Mouse (Mus musculus) heart, adult 2 months (tissue): ENCODE results near the gene Shq1. TPM values are rescaled to one million over a fixed set of nuclear protein-coding genes. Genes with fewer than 3 reads are reported as not detected.

Experiments
- DNase-seq, 2 experiments: peaks; one replicate each; pipeline ENCODE4 v3.0.0; 2021
- H3K27ac ChIP-seq: fragments of 200-600 bp; 2 replicates; pipeline ENCODE4 v1.8.1; 2022
- H3K27me3 ChIP-seq: fragments of 200-500 bp; 2 replicates; pipeline ENCODE4 v1.6.1; 2012; ENCODE audit warnings: mild to moderate bottlenecking, low read length, inconsistent platforms, mixed read lengths; ENCODE audit not compliant: control insufficient read depth, insufficient read depth
- H3K36me3 ChIP-seq: fragments of 200-500 bp; 2 replicates; pipeline ENCODE4 v1.6.1; 2012; ENCODE audit warnings: low read length, inconsistent platforms; ENCODE audit not compliant: control insufficient read depth, insufficient read depth
- H3K4me1 ChIP-seq: fragments of 200-500 bp; 2 replicates; pipeline ENCODE4 v1.6.1; 2011; ENCODE audit warnings: low read length; ENCODE audit not compliant: control insufficient read depth, insufficient read depth
- H3K4me3 ChIP-seq: fragments of 200-600 bp; 2 replicates; pipeline ENCODE4 v1.8.1; 2022
- H3K79me2 ChIP-seq: fragments of 200-500 bp; replicated peaks from 2 replicates; pipeline ENCODE4 v1.6.1; 2012; ENCODE audit warnings: mild to moderate bottlenecking, inconsistent platforms, low read length, moderate library complexity, mixed read lengths; ENCODE audit not compliant: control insufficient read depth, insufficient read depth
- H3K9ac ChIP-seq: fragments of 200-500 bp; 2 replicates; pipeline ENCODE4 v1.6.1; 2012; ENCODE audit warnings: low read depth, mild to moderate bottlenecking, control low read depth, inconsistent platforms, low read length, mixed read lengths
- CTCF ChIP-seq: fragments of 200-600 bp; IDR thresholded peaks from 2 replicates; pipeline ENCODE4 v1.8.1; 2022; ENCODE audit warnings: antibody characterized with exemption, mild to moderate bottlenecking, moderate library complexity
- EP300 ChIP-seq: fragments of 200-500 bp; IDR thresholded peaks from 2 replicates; pipeline ENCODE4 v1.6.1; 2011; ENCODE audit warnings: low read depth, low read length, control low read depth; ENCODE audit not compliant: insufficient read depth
- POLR2A ChIP-seq: fragments of 200-500 bp; IDR thresholded peaks from 2 replicates; pipeline ENCODE4 v1.6.1; 2011; ENCODE audit warnings: mild to moderate bottlenecking, low read depth, low read length, control low read depth; ENCODE audit not compliant: insufficient read depth
- WGBS: fragments of 180-500 bp; shearing (Covaris S2); methylation state at CpG from one replicate; pipeline ENCODE4 v1.1.7; 2018; 5-methylcytosine and 5-hydroxymethylcytosine counted together
- intact Hi-C: fragments of 180-260 bp; cut with DNase I; formaldehyde crosslinking; loops from one replicate; pipeline ENCODE4 v1.15.1; 2025
- polyA plus RNA-seq: library from polyadenylated mRNA; depleted of rRNA; stranded (reverse); fragments of >200 nt; gene quantifications from 2 replicates; pipeline ENCODE4 v1.2.3, GENCODE M21; 2012
- total RNA-seq, 2 experiments: library from RNA; stranded (reverse); gene quantifications; 2 replicates each; pipeline ENCODE4 v1.2.3; 2021

The Shq1 gene
- total and polyA plus RNA-seq, 3 experiments = 2.0 to 3.6 (median 3.3) TPM

GRCm38 (mm10) chr6:100640591-100640990 is 30.4 kb downstream of the Shq1 start:
- intact Hi-C loops = no loop called here
- Histone ChIP-seq H3K4me3 (no peak overlapping the region), H3K36me3 (no peaks in the 10 kb centered on the region), H3K27ac (no peak overlapping the region), H3K79me2 (no peaks in the 10 kb centered on the region), H3K27me3 (no peaks in the 10 kb centered on the region), H3K9ac (no peak overlapping the region), H3K4me1 (peaks cover 4% of the 10 kb centered on the region)
- 97% methylated on average over 1 of the region's 1 CpGs for WGBS
- no peak for DNase-seq
- TF ChIP-seq EP300 = no peak
- no peak for TF ChIP-seq CTCF
- TF ChIP-seq POLR2A = no peak

DNA sequence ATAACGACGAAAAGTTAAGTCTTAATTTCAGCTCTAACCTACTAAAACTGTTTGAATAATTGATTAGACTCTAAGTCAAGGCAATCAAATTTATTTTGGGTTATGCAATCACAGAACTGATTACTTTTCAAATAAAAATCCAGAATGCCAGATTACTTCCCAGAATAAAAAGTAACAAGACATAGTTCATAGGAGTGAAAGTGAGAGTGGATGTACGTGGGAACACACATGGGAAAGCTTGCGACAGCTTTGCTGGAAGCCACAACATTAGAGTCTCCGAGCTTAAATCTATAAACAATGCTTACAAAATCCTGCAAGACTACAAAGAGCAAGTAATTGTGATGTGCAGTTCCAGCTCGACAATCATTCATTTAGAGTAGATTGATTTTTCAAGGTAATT is 41.9 kb downstream of the Shq1 start:
- Histone ChIP-seq H3K79me2 (no peaks in the 10 kb centered on the region), H3K4me3 (no peak overlapping the region), H3K4me1 (no peaks in the 10 kb centered on the region), H3K36me3 (no peaks in the 10 kb centered on the region), H3K27me3 (no peaks in the 10 kb centered on the region), H3K9ac (no peak overlapping the region), H3K27ac (no peak overlapping the region)
- intact Hi-C loops = no loop called here
- DNase-seq = no peak
- TF ChIP-seq EP300 (no peak), CTCF (no peak), POLR2A (no peak)
- WGBS = 78% methylated on average over 6 of the region's 6 CpGs

- H3K27me3 ChIP-seq = no peaks in the 10 kb centered on the region
- 90% methylated on average over 3 of the region's 3 CpGs for WGBS
- intact Hi-C loops = no loop called here
- no peaks in the 10 kb centered on the region for H3K79me2 ChIP-seq
- DNase-seq = no peak
- no peak overlapping the region for H3K27ac ChIP-seq
- H3K4me1 ChIP-seq = no peaks in the 10 kb centered on the region
- TF ChIP-seq POLR2A = no peak
- no peak for TF ChIP-seq CTCF
- TF ChIP-seq EP300 = no peak
- no peaks in the 10 kb centered on the region for H3K36me3 ChIP-seq
- no peak overlapping the region for H3K4me3 ChIP-seq
- no peak overlapping the region for H3K9ac ChIP-seq
Measured at GRCm38 (mm10) chr6:100628223-100628622, 42.7 kb downstream of the Shq1 start.

DNA sequence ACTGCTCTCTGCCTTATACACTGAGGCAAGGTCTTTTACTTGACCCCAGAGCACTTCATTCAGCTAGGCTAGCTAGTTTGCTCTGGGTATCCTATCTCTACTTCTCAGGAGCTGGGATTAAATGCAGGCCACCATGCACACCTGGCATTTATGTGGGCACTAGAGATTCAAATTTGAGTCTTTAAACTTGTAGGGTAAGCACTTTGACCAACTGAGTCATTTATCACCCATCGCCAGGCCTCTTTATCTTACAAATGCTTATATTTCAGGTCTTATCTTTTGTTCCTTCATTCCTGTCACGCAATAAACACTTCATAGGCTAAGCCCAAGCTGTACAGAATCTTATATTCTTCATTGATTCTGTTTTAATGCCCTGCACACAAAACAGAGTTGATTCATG is 47.0 kb downstream of the Shq1 start:
- no peaks in the 10 kb centered on the region for H3K4me1 ChIP-seq
- no peak overlapping the region for H3K9ac ChIP-seq
- H3K79me2 ChIP-seq = no peaks in the 10 kb centered on the region
- no peaks in the 10 kb centered on the region for H3K36me3 ChIP-seq
- H3K4me3 ChIP-seq = no peak overlapping the region
- no peak for TF ChIP-seq POLR2A
- TF ChIP-seq CTCF = no peak
- H3K27me3 ChIP-seq = no peaks in the 10 kb centered on the region
- WGBS = 93% methylated on average over 2 of the region's 2 CpGs
- intact Hi-C loops = no loop called here
- DNase-seq = no peak
- no peak overlapping the region for H3K27ac ChIP-seq

- no peak overlapping the region for H3K9ac ChIP-seq
- no peak overlapping the region for H3K27ac ChIP-seq
- TF ChIP-seq CTCF = no peak
- no peak for TF ChIP-seq EP300
- TF ChIP-seq POLR2A = no peak
- intact Hi-C loops = no loop called here
- H3K4me1 ChIP-seq = no peaks in the 10 kb centered on the region
- H3K27me3 ChIP-seq = no peaks in the 10 kb centered on the region
- no peaks in the 10 kb centered on the region for H3K79me2 ChIP-seq
- H3K4me3 ChIP-seq = no peak overlapping the region
- DNase-seq = no peak
- no peaks in the 10 kb centered on the region for H3K36me3 ChIP-seq
- WGBS = 46% methylated on average over 2 of the region's 2 CpGs
Measured at GRCm38 (mm10) chr6:100622861-100623507, 48.0 kb downstream of the Shq1 start.

GRCm38 (mm10) chr6:100620411-100620810 is 50.5 kb downstream of the Shq1 start:
- H3K9ac ChIP-seq = no peak overlapping the region
- no peaks in the 10 kb centered on the region for H3K27me3 ChIP-seq
- TF ChIP-seq EP300 (no peak), POLR2A (no peak), CTCF (no peak)
- DNase-seq = no peak
- H3K79me2 ChIP-seq = no peaks in the 10 kb centered on the region
- H3K4me3 ChIP-seq = no peak overlapping the region
- 76% methylated on average over 3 of the region's 3 CpGs for WGBS
- intact Hi-C loops = no loop called here
- no peak overlapping the region for H3K27ac ChIP-seq
- no peaks in the 10 kb centered on the region for H3K36me3 ChIP-seq
- no peaks in the 10 kb centered on the region for H3K4me1 ChIP-seq
